Mouse (Mus musculus) lung, postnatal 36 days (tissue): ENCODE measurements at regions not wholly inside any gene's neighbourhood (a gene's known extent, or its start where the extent isn't known, plus 50 kb on each side); places are given as distances from the start of the nearest gene placed in this dataset.

Experiments used
- DNase-seq: peaks from one replicate; pipeline ENCODE4 v3.0.0; 2022; ENCODE audit warnings: mixed read lengths

- DNase-seq, result no peak
Measured at GRCm38 (mm10) chr2:74930702-74931101, 105.1 kb downstream of the Mtx2 start.

GRCm38 (mm10) chr2:74933190-74933589 is 107.6 kb downstream of the Mtx2 start:
- peak; percentile 76 for DNase-seq

- DNase-seq, result no peak
Measured at GRCm38 (mm10) chr2:74933771-74934170, 108.2 kb downstream of the Mtx2 start.

GRCm38 (mm10) chr2:74938711-74939110 is 113.1 kb downstream of the Mtx2 start:
- no peak for DNase-seq

GRCm38 (mm10) chr2:74941966-74942365 is 116.4 kb downstream of the Mtx2 start:
- no peak for DNase-seq

GRCm38 (mm10) chr2:74942611-74943198 is 117.1 kb downstream of the Mtx2 start:
- DNase-seq, result no peak

GRCm38 (mm10) chr2:74945185-74945749 is 119.7 kb downstream of the Mtx2 start:
- no peak for DNase-seq

GRCm38 (mm10) chr2:74951401-74952260 is 126.0 kb downstream of the Mtx2 start:
- DNase-seq, result no peak

- peak; percentile 16 for DNase-seq
Measured at GRCm38 (mm10) chr2:74954101-74954500, 128.5 kb downstream of the Mtx2 start.

GRCm38 (mm10) chr2:74955281-74956128 is 129.9 kb downstream of the Mtx2 start:
- peak; percentile 2 for DNase-seq

- DNase-seq, result no peak
Measured at GRCm38 (mm10) chr2:74956129-74956450, 130.5 kb downstream of the Mtx2 start.

- DNase-seq, result no peak
Measured at GRCm38 (mm10) chr2:74956556-74956955, 131.0 kb downstream of the Mtx2 start.

GRCm38 (mm10) chr2:74959936-74960335 is 134.3 kb downstream of the Mtx2 start:
- DNase-seq, result peak; percentile 8

GRCm38 (mm10) chr2:74962416-74962815 is 136.8 kb downstream of the Mtx2 start:
- DNase-seq, result no peak

GRCm38 (mm10) chr2:74964360-74964759 is 138.8 kb downstream of the Mtx2 start:
- peak; percentile 91 for DNase-seq

GRCm38 (mm10) chr2:74964980-74965379 is 139.4 kb downstream of the Mtx2 start:
- DNase-seq, result no peak

GRCm38 (mm10) chr2:74965384-74966060 is 139.9 kb downstream of the Mtx2 start:
- DNase-seq, result peak; percentile 36

- no peak for DNase-seq
Measured at GRCm38 (mm10) chr2:74970611-74971265, 145.1 kb downstream of the Mtx2 start.

- no peak for DNase-seq
Measured at GRCm38 (mm10) chr2:74973386-74973785, 147.8 kb downstream of the Mtx2 start.

- no peak for DNase-seq
Measured at GRCm38 (mm10) chr2:74974595-74975325, 149.2 kb downstream of the Mtx2 start.

GRCm38 (mm10) chr2:74977348-74977747 is 151.7 kb downstream of the Mtx2 start:
- DNase-seq, result no peak
